Mouse (Mus musculus) hindbrain, embryonic 12.5 days (tissue): Measurements from ENCODE around the gene Ikzf3. TPM values are rescaled to one million over a fixed set of nuclear protein-coding genes. Genes with fewer than 3 reads are reported as not detected.

Source experiments
- ATAC-seq: fragments of 200-750 bp; cut with Nextera tagmentation; 2 replicates; pipeline ENCODE4 v1.8.0; 2017; ENCODE audit warnings: moderate TSS enrichment; ENCODE audit not compliant: low FRiP score
- H3K27ac ChIP-seq: fragments of 300-500 bp; sonication (generic); 2 replicates; pipeline ENCODE4 v1.5.1; 2016; ENCODE audit warnings: mild to moderate bottlenecking
- H3K27me3 ChIP-seq: fragments of 300-500 bp; sonication (generic); 2 replicates; pipeline ENCODE4 v1.6.1; 2016; ENCODE audit warnings: mild to moderate bottlenecking
- H3K36me3 ChIP-seq: fragments of 300-500 bp; sonication (generic); 2 replicates; pipeline ENCODE4 v1.6.1; 2016; ENCODE audit warnings: mild to moderate bottlenecking
- H3K4me1 ChIP-seq: fragments of 300-500 bp; sonication (generic); 2 replicates; pipeline ENCODE4 v1.6.1; 2016
- H3K4me2 ChIP-seq: fragments of 300-500 bp; sonication (generic); replicated peaks from 2 replicates; pipeline ENCODE4 v1.6.1; 2016; ENCODE audit warnings: mild to moderate bottlenecking
- H3K4me3 ChIP-seq: fragments of 300-500 bp; sonication (generic); 2 replicates; pipeline ENCODE4 v1.5.1; 2016; ENCODE audit warnings: mild to moderate bottlenecking
- H3K9ac ChIP-seq: fragments of 300-500 bp; sonication (generic); 2 replicates; pipeline ENCODE4 v1.6.1; 2016; ENCODE audit warnings: mild to moderate bottlenecking, moderate library complexity
- H3K9me3 ChIP-seq: fragments of 300-500 bp; sonication (generic); replicated peaks from 2 replicates; pipeline ENCODE4 v1.6.1; 2016; ENCODE audit warnings: mild to moderate bottlenecking
- WGBS: fragments of 180-500 bp; shearing (Covaris S2); methylation state at CpG from one replicate; pipeline ENCODE4 v1.1.7; 2016; 5-methylcytosine and 5-hydroxymethylcytosine counted together
- polyA plus RNA-seq: library from polyadenylated mRNA; unstranded; fragments of >200 nt; fragmentation: Nextera tagmentation; extraction: Ambion mirVana; gene quantifications from 2 replicates; pipeline ENCODE4 v1.2.1, GENCODE M21; 2016

Gene Ikzf3
- polyA plus RNA-seq, 1 experiment from 2014 or later, result not detected

- ATAC-seq, result no peak
- Histone ChIP-seq H3K9ac (no peak overlapping the region), H3K27me3 (peaks cover 18% of the 10 kb centered on the region), H3K27ac (no peak overlapping the region), H3K4me2 (no peak overlapping the region), H3K36me3 (no peaks in the 10 kb centered on the region), H3K4me1 (no peaks in the 10 kb centered on the region), H3K4me3 (no peak overlapping the region), H3K9me3 (no peaks in the 10 kb centered on the region)
Measured at GRCm38 (mm10) chr11:98537480-98538034, 8.3 kb downstream of the Ikzf3 start.

- H3K9me3 ChIP-seq, result no peaks in the 10 kb centered on the region
- no peak overlapping the region for H3K27ac ChIP-seq
- no peak for ATAC-seq
- H3K36me3 ChIP-seq, result no peaks in the 10 kb centered on the region
- 75% methylated on average over 10 of the region's 10 CpGs for WGBS
- H3K4me1 ChIP-seq, result no peaks in the 10 kb centered on the region
- no peak overlapping the region for H3K9ac ChIP-seq
- H3K4me3 ChIP-seq, result no peak overlapping the region
- no peaks in the 10 kb centered on the region for H3K27me3 ChIP-seq
- H3K4me2 ChIP-seq, result no peak overlapping the region
Measured at GRCm38 (mm10) chr11:98526824-98527461, 18.9 kb downstream of the Ikzf3 start.

- 56% methylated on average over 4 of the region's 4 CpGs for WGBS
- H3K4me3 ChIP-seq, result no peak overlapping the region
- H3K27ac ChIP-seq, result no peak overlapping the region
- ATAC-seq, result no peak
- H3K9me3 ChIP-seq, result no peaks in the 10 kb centered on the region
- no peaks in the 10 kb centered on the region for H3K27me3 ChIP-seq
- H3K4me1 ChIP-seq, result no peaks in the 10 kb centered on the region
- no peaks in the 10 kb centered on the region for H3K36me3 ChIP-seq
- no peak overlapping the region for H3K4me2 ChIP-seq
- H3K9ac ChIP-seq, result no peak overlapping the region
Measured at GRCm38 (mm10) chr11:98525140-98525539, 20.7 kb downstream of the Ikzf3 start.

GRCm38 (mm10) chr11:98520468-98520867 is 25.4 kb downstream of the Ikzf3 start:
- no peak overlapping the region for H3K27ac ChIP-seq
- H3K9ac ChIP-seq, result no peak overlapping the region
- H3K36me3 ChIP-seq, result no peaks in the 10 kb centered on the region
- no peaks in the 10 kb centered on the region for H3K9me3 ChIP-seq
- WGBS, result 55% methylated on average over 10 of the region's 10 CpGs
- no peaks in the 10 kb centered on the region for H3K27me3 ChIP-seq
- H3K4me1 ChIP-seq, result no peaks in the 10 kb centered on the region
- ATAC-seq, result no peak
- H3K4me2 ChIP-seq, result no peak overlapping the region
- H3K4me3 ChIP-seq, result no peak overlapping the region

GRCm38 (mm10) chr11:98513356-98513936 is 32.4 kb downstream of the Ikzf3 start:
- no peaks in the 10 kb centered on the region for H3K36me3 ChIP-seq
- H3K27ac ChIP-seq, result no peak overlapping the region
- 0 out of 2 replicates have a peak, but pooled peaks cover 5% of the 10 kb centered on the region for H3K4me1 ChIP-seq
- H3K9ac ChIP-seq, result no peak overlapping the region
- H3K4me2 ChIP-seq, result no peak overlapping the region
- no peak overlapping the region for H3K4me3 ChIP-seq
- no peak for ATAC-seq
- no peaks in the 10 kb centered on the region for H3K27me3 ChIP-seq
- 51% methylated on average over 6 of the region's 6 CpGs for WGBS
- H3K9me3 ChIP-seq, result no peaks in the 10 kb centered on the region

GRCm38 (mm10) chr11:98512881-98513280 is 33.0 kb downstream of the Ikzf3 start:
- Histone ChIP-seq H3K4me2 (no peak overlapping the region), H3K4me1 (0 out of 2 replicates have a peak, but pooled peaks cover 5% of the 10 kb centered on the region), H3K9me3 (no peaks in the 10 kb centered on the region), H3K36me3 (no peaks in the 10 kb centered on the region), H3K27ac (no peak overlapping the region), H3K4me3 (no peak overlapping the region), H3K9ac (no peak overlapping the region), H3K27me3 (no peaks in the 10 kb centered on the region)
- WGBS, result 94% methylated on average over 13 of the region's 13 CpGs
- ATAC-seq, result no peak

- Histone ChIP-seq H3K4me1 (0 out of 2 replicates have a peak, but pooled peaks cover 5% of the 10 kb centered on the region), H3K36me3 (no peaks in the 10 kb centered on the region), H3K9me3 (no peaks in the 10 kb centered on the region), H3K27me3 (no peaks in the 10 kb centered on the region), H3K9ac (no peak overlapping the region), H3K4me3 (no peak overlapping the region), H3K27ac (no peak overlapping the region), H3K4me2 (no peak overlapping the region)
- WGBS, result 86% methylated on average over 8 of the region's 8 CpGs
- no peak for ATAC-seq
Measured at GRCm38 (mm10) chr11:98510125-98510524, 35.7 kb downstream of the Ikzf3 start.

GRCm38 (mm10) chr11:98509434-98509833 is 36.4 kb downstream of the Ikzf3 start:
- Histone ChIP-seq H3K27me3 (no peaks in the 10 kb centered on the region), H3K27ac (no peak overlapping the region), H3K9me3 (no peaks in the 10 kb centered on the region), H3K9ac (no peak overlapping the region), H3K4me2 (no peak overlapping the region), H3K4me1 (0 out of 2 replicates have a peak, but pooled peaks cover 5% of the 10 kb centered on the region), H3K36me3 (no peaks in the 10 kb centered on the region), H3K4me3 (no peak overlapping the region)
- no peak for ATAC-seq
- WGBS, result 78% methylated on average over 7 of the region's 7 CpGs

GRCm38 (mm10) chr11:98504926-98505325 is 40.9 kb downstream of the Ikzf3 start:
- 73% methylated on average over 3 of the region's 3 CpGs for WGBS
- Histone ChIP-seq H3K4me3 (no peak overlapping the region), H3K9ac (no peak overlapping the region), H3K9me3 (no peaks in the 10 kb centered on the region), H3K36me3 (no peaks in the 10 kb centered on the region), H3K4me1 (no peaks in the 10 kb centered on the region), H3K4me2 (no peak overlapping the region), H3K27me3 (0 out of 2 replicates have a peak, but pooled peaks cover 4% of the 10 kb centered on the region), H3K27ac (no peak overlapping the region)
- ATAC-seq, result no peak

- H3K4me2 ChIP-seq, result 0 out of 2 replicates have a peak overlapping the region, but pooled peaks have one; percentile 8
- no peaks in the 10 kb centered on the region for H3K9me3 ChIP-seq
- H3K4me3 ChIP-seq, result no peak overlapping the region
- 0 out of 2 replicates have a peak, but pooled peaks cover 7% of the 10 kb centered on the region for H3K27me3 ChIP-seq
- no peak overlapping the region for H3K9ac ChIP-seq
- ATAC-seq, result no peak
- H3K36me3 ChIP-seq, result no peaks in the 10 kb centered on the region
- H3K27ac ChIP-seq, result 0 out of 2 replicates have a peak overlapping the region, but pooled peaks have one; percentile 52
- H3K4me1 ChIP-seq, result peaks cover 10% of the 10 kb centered on the region
- 47% methylated on average over 22 of the region's 22 CpGs for WGBS
Measured at GRCm38 (mm10) chr11:98497388-98498288, 48.2 kb downstream of the Ikzf3 start.

- H3K9me3 ChIP-seq, result no peaks in the 10 kb centered on the region
- peaks cover 10% of the 10 kb centered on the region for H3K4me1 ChIP-seq
- no peak overlapping the region for H3K9ac ChIP-seq
- H3K27ac ChIP-seq, result no peak overlapping the region
- no peak overlapping the region for H3K4me3 ChIP-seq
- 0 out of 2 replicates have a peak, but pooled peaks cover 4% of the 10 kb centered on the region for H3K27me3 ChIP-seq
- 81% methylated on average over 5 of the region's 5 CpGs for WGBS
- no peaks in the 10 kb centered on the region for H3K36me3 ChIP-seq
- no peak for ATAC-seq
- no peak overlapping the region for H3K4me2 ChIP-seq
Measured at GRCm38 (mm10) chr11:98495176-98495719, 50.6 kb downstream of the Ikzf3 start.

- ATAC-seq, result no peak
- no peak overlapping the region for H3K27ac ChIP-seq
- 52% methylated on average over 9 of the region's 9 CpGs for WGBS
Measured at GRCm38 (mm10) chr11:98493394-98493793, 52.4 kb downstream of the Ikzf3 start.

More at GRCm38 (mm10) chr11:98493394-98493793, 52.4 kb downstream of the Ikzf3 start:
- Histone ChIP-seq H3K27me3 (0 out of 2 replicates have a peak, but pooled peaks cover 4% of the 10 kb centered on the region), H3K9ac (no peak overlapping the region), H3K4me3 (no peak overlapping the region), H3K4me1 (peaks cover 16% of the 10 kb centered on the region), H3K4me2 (no peak overlapping the region), H3K36me3 (no peaks in the 10 kb centered on the region), H3K9me3 (no peaks in the 10 kb centered on the region)
